Mouse (Mus musculus) MEL (cell line): ENCODE results near the gene Gm10188.

Experiments used
- CHD1 ChIP-seq: IDR thresholded peaks from 2 replicates; pipeline ENCODE4 v1.6.1; 2012; ENCODE audit warnings: low read depth, mild to moderate bottlenecking, inconsistent platforms, low read length, improper control_type of control experiment
- CTCF ChIP-seq, 3 experiments: IDR thresholded peaks in 2 of 3; conservative IDR thresholded peaks in 1 of 3; 2 replicates each; pipeline ENCODE4 v1.5.1; 2011 to 2012; ENCODE audit warnings: low read length in 3 of 3, low read depth in 2 of 3, mild to moderate bottlenecking in 2 of 3, improper control_type of control experiment in 1 of 3, inconsistent platforms in 1 of 3, mixed read lengths in 1 of 3, moderate library complexity in 1 of 3; ENCODE audit not compliant: control insufficient read depth in 1 of 3, insufficient read depth in 1 of 3, poor library complexity in 1 of 3, severe bottlenecking in 1 of 3
- EP300 ChIP-seq, 2 experiments: IDR thresholded peaks; 2 replicates each; pipeline ENCODE4 v1.6.1; 2011; ENCODE audit warnings: improper control_type of control experiment in 2 of 2, low read length in 2 of 2, low read depth in 1 of 2, mild to moderate bottlenecking in 1 of 2
- GABPA ChIP-seq: IDR thresholded peaks from 2 replicates; pipeline ENCODE4 v1.6.1; 2012; ENCODE audit warnings: low read depth, mild to moderate bottlenecking, inconsistent platforms, low read length, improper control_type of control experiment, moderate library complexity
- HCFC1 ChIP-seq: IDR thresholded peaks from 2 replicates; pipeline ENCODE4 v1.6.1; 2012; ENCODE audit warnings: low read depth, mild to moderate bottlenecking, inconsistent platforms, low read length, improper control_type of control experiment, moderate library complexity
- JUND ChIP-seq: IDR thresholded peaks from 2 replicates; pipeline ENCODE4 v1.6.1; 2011; ENCODE audit warnings: low read depth, mild to moderate bottlenecking, improper control_type of control experiment, low read length
- MEF2A ChIP-seq: IDR thresholded peaks from 2 replicates; pipeline ENCODE4 v1.6.1; 2014; ENCODE audit warnings: low read depth, mild to moderate bottlenecking, inconsistent platforms, low read length, improper control_type of control experiment; ENCODE audit not compliant: poor library complexity, insufficient replicate concordance, severe bottlenecking; ENCODE audit errors: extremely low read depth
- MXI1 ChIP-seq: IDR thresholded peaks from 2 replicates; pipeline ENCODE4 v1.6.1; 2011; ENCODE audit warnings: mild to moderate bottlenecking, low read depth, low read length, improper control_type of control experiment
- POLR2A ChIP-seq, 2 experiments: IDR thresholded peaks; 2 replicates each; pipeline ENCODE4 v1.6.1; 2011 to 2012; ENCODE audit warnings: low read length in 2 of 2, mild to moderate bottlenecking in 2 of 2, control low read depth in 1 of 2, improper control_type of control experiment in 1 of 2, low read depth in 1 of 2, moderate library complexity in 1 of 2; ENCODE audit not compliant: control insufficient read depth in 1 of 2, insufficient read depth in 1 of 2, poor library complexity in 1 of 2
- POLR2AphosphoS2 ChIP-seq: IDR thresholded peaks from 2 replicates; pipeline ENCODE4 v1.6.1; 2011; ENCODE audit warnings: low read length, improper control_type of control experiment
- TAL1 ChIP-seq: IDR thresholded peaks from 2 replicates; pipeline ENCODE4 v1.6.1; 2012; ENCODE audit warnings: mild to moderate bottlenecking, inconsistent platforms, low read length, moderate library complexity, mixed read lengths
- USF1 ChIP-seq: IDR thresholded peaks from 2 replicates; pipeline ENCODE4 v1.6.1; 2014; ENCODE audit warnings: low read depth, mild to moderate bottlenecking, inconsistent platforms, low read length, improper control_type of control experiment, moderate library complexity
- ZC3H11A ChIP-seq: IDR thresholded peaks from 2 replicates; pipeline ENCODE4 v1.6.1; 2012; ENCODE audit warnings: low read depth, mild to moderate bottlenecking, inconsistent platforms, low read length, improper control_type of control experiment
- ZKSCAN1 ChIP-seq: IDR thresholded peaks from 2 replicates; pipeline ENCODE4 v1.6.1; 2012; ENCODE audit warnings: low read depth, mild to moderate bottlenecking, inconsistent platforms, low read length, improper control_type of control experiment, moderate library complexity

- no peak for TF ChIP-seq CHD1
- TF ChIP-seq MEF2A: no peak
- no peak for TF ChIP-seq POLR2A (IDR thresholded peaks at IDR 0.05; ENCODE audit: control insufficient read depth in 1 of 2, insufficient read depth in 1 of 2, low read depth in 1 of 2, low read length in 2 of 2, poor library complexity in 1 of 2)
- TF ChIP-seq ZKSCAN1: no peak
- no peak for TF ChIP-seq HCFC1
- no peak for TF ChIP-seq JUND
- TF ChIP-seq CTCF (IDR thresholded peaks at IDR 0.05 in 2 of 3, conservative IDR thresholded peaks at IDR 0.05 in 1 of 3; ENCODE audit: control insufficient read depth in 1 of 3, insufficient read depth in 1 of 3, low read depth in 2 of 3, low read length in 3 of 3, poor library complexity in 1 of 3, severe bottlenecking in 1 of 3): no peak
- no peak for TF ChIP-seq POLR2AphosphoS2
- TF ChIP-seq ZC3H11A: no peak
- no peak for TF ChIP-seq GABPA
- TF ChIP-seq MXI1: no peak
- TF ChIP-seq TAL1: no peak
- TF ChIP-seq EP300 (IDR thresholded peaks at IDR 0.05; ENCODE audit: low read depth in 1 of 2, low read length in 2 of 2): no peak
- no peak for TF ChIP-seq USF1
These were observed 47.6 kb upstream of the Gm10188 start for GRCm38 (mm10) chr1:132277124-132277523.
